Mouse (Mus musculus) heart, embryonic 12.5 days (tissue): Measurements from ENCODE around the gene Hnrnpul2. TPM values are rescaled to one million over a fixed set of nuclear protein-coding genes. Genes with fewer than 3 reads are reported as not detected.

Source experiments
- polyA plus RNA-seq: library from polyadenylated mRNA; unstranded; fragments of >200 nt; fragmentation: Nextera tagmentation; extraction: Ambion mirVana; gene quantifications from 2 replicates; pipeline ENCODE4 v1.2.1, GENCODE M21; 2016

Gene Hnrnpul2
- polyA plus RNA-seq, 1 experiment from 2014 or later = 3.8 TPM

Other genes with a start within 250 kb of the Hnrnpul2 start
- 0.05 TPM in 1 of 2 replicates, not detected in the other for gene Slc22a8, start 228.8 kb upstream of the Hnrnpul2 start, polyA plus RNA-seq
- gene Slc22a6, start 202.0 kb upstream of the Hnrnpul2 start, polyA plus RNA-seq = not detected in 2 replicates
- gene Chrm1, start 156.2 kb upstream of the Hnrnpul2 start, polyA plus RNA-seq = 0.05 TPM in 1 of 2 replicates, not detected in the other
- 87.6 and 88.9 TPM in 2 replicates for gene Slc3a2, start 96.6 kb upstream of the Hnrnpul2 start, polyA plus RNA-seq
- 48.9 and 52.9 TPM in 2 replicates for gene Wdr74, start 84.2 kb upstream of the Hnrnpul2 start, polyA plus RNA-seq
- 1.8 and 2.8 TPM in 2 replicates for gene 1700092M07Rik, start 79.3 kb upstream of the Hnrnpul2 start, polyA plus RNA-seq
- gene Stx5a, start 78.6 kb upstream of the Hnrnpul2 start, polyA plus RNA-seq = 86.1 and 88.1 TPM in 2 replicates
- gene Nxf1, start 62.9 kb upstream of the Hnrnpul2 start, polyA plus RNA-seq = 135 and 149 TPM in 2 replicates
- 145 and 146 TPM in 2 replicates for gene Tmem223, start 49.0 kb upstream of the Hnrnpul2 start, polyA plus RNA-seq
- gene Tmem179b, start 45.5 kb upstream of the Hnrnpul2 start, polyA plus RNA-seq = 49.7 and 51.9 TPM in 2 replicates
- 22.5 and 23.3 TPM in 2 replicates for gene Taf6l, start 33.6 kb upstream of the Hnrnpul2 start, polyA plus RNA-seq
- gene Polr2g, start 21.4 kb upstream of the Hnrnpul2 start, polyA plus RNA-seq = 137 and 145 TPM in 2 replicates
- 3.8 and 4.1 TPM in 2 replicates for gene Zbtb3, start 17.5 kb upstream of the Hnrnpul2 start, polyA plus RNA-seq
- gene Ttc9c, start 677 bp upstream of the Hnrnpul2 start, polyA plus RNA-seq = 36.3 and 37.0 TPM in 2 replicates
- not detected in 2 replicates for gene AC129217.1, start 9.8 kb downstream of the Hnrnpul2 start, polyA plus RNA-seq
- gene Bscl2, start 17.5 kb downstream of the Hnrnpul2 start, polyA plus RNA-seq = 41.0 and 41.1 TPM in 2 replicates
- gene Gng3, start 19.2 kb downstream of the Hnrnpul2 start, polyA plus RNA-seq = 2.5 and 2.9 TPM in 2 replicates
- 0.77 and 0.78 TPM in 2 replicates for gene Lrrn4cl, start 30.8 kb downstream of the Hnrnpul2 start, polyA plus RNA-seq
- 138 and 142 TPM in 2 replicates for gene Ubxn1, start 51.5 kb downstream of the Hnrnpul2 start, polyA plus RNA-seq
- 52.7 and 60.6 TPM in 2 replicates for gene Uqcc3, start 60.9 kb downstream of the Hnrnpul2 start, polyA plus RNA-seq
- 61.5 and 66.4 TPM in 2 replicates for gene Lbhd1, start 63.7 kb downstream of the Hnrnpul2 start, polyA plus RNA-seq
- gene Gm49403, start 63.9 kb downstream of the Hnrnpul2 start, polyA plus RNA-seq = not detected in 2 replicates
- gene 1810009A15Rik, start 68.8 kb downstream of the Hnrnpul2 start, polyA plus RNA-seq = 64.2 and 64.5 TPM in 2 replicates
- not detected in 2 replicates for gene Gm49416, start 68.9 kb downstream of the Hnrnpul2 start, polyA plus RNA-seq
- gene Ints5, start 73.0 kb downstream of the Hnrnpul2 start, polyA plus RNA-seq = 28.9 and 30.1 TPM in 2 replicates
- gene Ganab, start 78.1 kb downstream of the Hnrnpul2 start, polyA plus RNA-seq = 78.7 and 83.6 TPM in 2 replicates
- gene B3gat3, start 100.4 kb downstream of the Hnrnpul2 start, polyA plus RNA-seq = 46.6 and 46.8 TPM in 2 replicates
- gene Rom1, start 109.3 kb downstream of the Hnrnpul2 start, polyA plus RNA-seq = 2.4 and 2.5 TPM in 2 replicates
- 13.3 and 13.5 TPM in 2 replicates for gene Eml3, start 109.5 kb downstream of the Hnrnpul2 start, polyA plus RNA-seq
- gene Mta2, start 121.9 kb downstream of the Hnrnpul2 start, polyA plus RNA-seq = 106 and 115 TPM in 2 replicates
- 17.1 and 19.4 TPM in 2 replicates for gene Tut1, start 133.8 kb downstream of the Hnrnpul2 start, polyA plus RNA-seq
- 281 and 282 TPM in 2 replicates for gene Eef1g, start 147.0 kb downstream of the Hnrnpul2 start, polyA plus RNA-seq
- 26.0 and 27.1 TPM in 2 replicates for gene Ahnak, start 169.3 kb downstream of the Hnrnpul2 start, polyA plus RNA-seq